Mouse (Mus musculus): ENCODE data around the gene Cacna2d2. TPM values are rescaled to one million over a fixed set of nuclear protein-coding genes. Genes with fewer than 3 reads are reported as not detected.

The Cacna2d2 gene
- polyA plus RNA-seq, 1 experiment: 0.48 TPM

DNA sequence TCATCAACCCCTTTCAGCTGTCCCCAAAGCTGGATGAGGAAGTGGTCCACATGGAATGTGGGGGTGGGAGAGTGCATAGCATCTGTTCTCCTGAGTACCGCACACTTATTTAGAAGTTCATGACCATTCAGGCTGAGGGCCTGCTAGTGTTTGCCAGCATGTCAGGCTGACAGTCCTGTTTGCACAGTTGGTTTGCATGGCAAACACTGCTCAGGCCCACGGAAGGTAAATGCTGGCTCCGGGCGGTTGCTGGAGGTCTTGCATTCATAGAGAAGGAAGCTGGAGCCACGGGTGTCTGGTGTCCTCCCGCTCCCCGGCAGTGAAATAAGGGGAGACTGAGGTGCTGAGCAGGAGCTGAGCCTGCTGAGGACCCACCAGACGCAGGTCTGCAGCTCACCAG is 53.7 kb downstream of the Cacna2d2 start:
- no peak overlapping the region for H3K27ac ChIP-seq (ENCODE audit: insufficient read depth, low read depth, low read length)
- no peaks in the 10 kb centered on the region for H3K36me3 ChIP-seq (ENCODE audit: control insufficient read depth, insufficient read depth, low read length)
- WGBS: 71% methylated on average over 8 of the region's 8 CpGs
- no peak overlapping the region for H3K4me3 ChIP-seq (ENCODE audit: insufficient read depth, low read depth, low read length)
- H3K27me3 ChIP-seq (replicated peaks; ENCODE audit: control insufficient read depth, insufficient read depth, low read length): no peaks in the 10 kb centered on the region
- TF ChIP-seq CTCF (conservative IDR thresholded peaks at IDR 0.05; ENCODE audit: insufficient read depth, insufficient read length, low read depth, low read length) (no peak), POLR2A (IDR thresholded peaks at IDR 0.05; ENCODE audit: low read depth, low read length) (no peak)
- DNase-seq: no peak
- no peaks in the 10 kb centered on the region for H3K4me1 ChIP-seq (ENCODE audit: control insufficient read depth, insufficient read depth, low read length)

DNA sequence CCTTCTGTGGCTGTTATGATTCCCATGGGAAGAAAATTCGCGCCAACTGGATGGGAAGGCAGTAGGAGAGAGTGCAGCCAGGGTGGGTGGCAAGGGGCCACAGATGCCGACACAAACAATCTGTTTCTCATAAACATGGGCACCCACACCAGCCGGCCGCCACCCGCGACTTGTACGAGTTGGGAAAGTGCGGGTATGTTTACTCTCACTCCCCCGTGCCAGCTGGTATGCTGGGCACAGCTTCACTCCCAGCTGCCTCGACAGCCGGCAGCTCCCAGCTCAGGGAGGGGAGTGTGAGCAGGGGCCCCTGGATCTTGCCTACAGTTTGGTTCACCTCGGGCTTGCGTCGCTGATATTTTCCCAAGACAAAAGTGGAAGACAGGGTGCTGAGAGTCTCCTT is 57.3 kb downstream of the Cacna2d2 start:
- Histone ChIP-seq H3K4me3 (ENCODE audit: insufficient read depth, low read depth, low read length) (no peak overlapping the region), H3K27me3 (replicated peaks; ENCODE audit: control insufficient read depth, insufficient read depth, low read length) (no peaks in the 10 kb centered on the region), H3K36me3 (ENCODE audit: control insufficient read depth, insufficient read depth, low read length) (no peaks in the 10 kb centered on the region), H3K27ac (ENCODE audit: insufficient read depth, low read depth, low read length) (no peak overlapping the region), H3K4me1 (ENCODE audit: control insufficient read depth, insufficient read depth, low read length) (no peaks in the 10 kb centered on the region)
- 49% methylated on average over 15 of the region's 15 CpGs for WGBS
- DNase-seq: no peak
- TF ChIP-seq POLR2A (IDR thresholded peaks at IDR 0.05; ENCODE audit: low read depth, low read length) (no peak), CTCF (conservative IDR thresholded peaks at IDR 0.05; ENCODE audit: insufficient read depth, insufficient read length, low read depth, low read length) (no peak)

DNA sequence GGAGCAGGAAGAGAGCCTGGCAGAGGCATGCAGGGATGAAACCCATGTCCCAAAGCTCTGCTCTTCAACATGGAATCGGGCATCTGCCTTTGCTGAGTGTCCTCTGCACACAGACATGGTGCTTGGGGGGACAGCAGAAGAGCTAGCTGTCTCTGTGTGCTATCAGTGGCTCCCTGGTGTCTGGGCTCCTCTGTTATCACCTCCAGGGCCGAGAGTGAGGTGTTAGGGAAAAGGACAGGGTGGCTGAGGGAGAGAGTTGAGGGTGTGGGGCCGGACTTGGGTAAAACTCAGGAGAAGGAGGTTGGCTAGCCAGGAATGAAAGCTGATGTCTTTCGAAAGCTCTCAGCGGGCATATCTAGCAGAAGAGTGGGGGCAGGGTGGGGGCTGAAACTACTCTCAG is 63.5 kb downstream of the Cacna2d2 start:
- Histone ChIP-seq H3K4me3 (ENCODE audit: insufficient read depth, low read depth, low read length) (no peak overlapping the region), H3K27me3 (replicated peaks; ENCODE audit: control insufficient read depth, insufficient read depth, low read length) (no peaks in the 10 kb centered on the region), H3K4me1 (ENCODE audit: control insufficient read depth, insufficient read depth, low read length) (no peaks in the 10 kb centered on the region), H3K27ac (ENCODE audit: insufficient read depth, low read depth, low read length) (no peak overlapping the region), H3K36me3 (ENCODE audit: control insufficient read depth, insufficient read depth, low read length) (no peaks in the 10 kb centered on the region)
- no peak for DNase-seq
- TF ChIP-seq POLR2A (IDR thresholded peaks at IDR 0.05; ENCODE audit: low read depth, low read length) (no peak), CTCF (conservative IDR thresholded peaks at IDR 0.05; ENCODE audit: insufficient read depth, insufficient read length, low read depth, low read length) (no peak)
- 82% methylated on average over 5 of the region's 5 CpGs for WGBS

DNA sequence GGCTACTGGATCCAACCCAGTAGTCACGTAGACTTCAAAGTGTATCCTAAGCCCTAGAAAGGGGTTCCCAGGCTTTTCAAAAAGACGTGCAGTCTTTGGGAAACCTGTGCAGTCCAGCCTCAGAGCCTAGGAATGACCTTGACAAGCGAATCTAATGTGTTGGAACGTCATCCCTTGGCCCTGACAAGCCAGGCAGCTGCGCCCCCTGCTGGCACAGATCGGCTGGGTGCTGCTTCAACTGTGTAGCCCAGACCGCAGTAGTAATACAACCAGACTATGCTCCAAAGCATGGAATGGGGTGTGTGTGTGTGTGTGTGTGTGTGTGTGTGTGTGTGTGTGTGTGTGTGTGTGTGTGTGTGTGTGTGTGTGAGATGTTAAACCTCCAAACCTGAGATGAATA is 64.1 kb downstream of the Cacna2d2 start:
- Histone ChIP-seq H3K27ac (ENCODE audit: insufficient read depth, low read depth, low read length) (no peak overlapping the region), H3K4me3 (ENCODE audit: insufficient read depth, low read depth, low read length) (no peak overlapping the region), H3K27me3 (replicated peaks; ENCODE audit: control insufficient read depth, insufficient read depth, low read length) (no peaks in the 10 kb centered on the region), H3K36me3 (ENCODE audit: control insufficient read depth, insufficient read depth, low read length) (no peaks in the 10 kb centered on the region), H3K4me1 (ENCODE audit: control insufficient read depth, insufficient read depth, low read length) (no peaks in the 10 kb centered on the region)
- peak; percentile 80 for DNase-seq
- WGBS: 18% methylated on average over 7 of the region's 7 CpGs
- peak; percentile 84 for TF ChIP-seq CTCF (conservative IDR thresholded peaks at IDR 0.05; ENCODE audit: insufficient read depth, insufficient read length, low read depth, low read length)
- no peak for TF ChIP-seq POLR2A (IDR thresholded peaks at IDR 0.05; ENCODE audit: low read depth, low read length)

DNA sequence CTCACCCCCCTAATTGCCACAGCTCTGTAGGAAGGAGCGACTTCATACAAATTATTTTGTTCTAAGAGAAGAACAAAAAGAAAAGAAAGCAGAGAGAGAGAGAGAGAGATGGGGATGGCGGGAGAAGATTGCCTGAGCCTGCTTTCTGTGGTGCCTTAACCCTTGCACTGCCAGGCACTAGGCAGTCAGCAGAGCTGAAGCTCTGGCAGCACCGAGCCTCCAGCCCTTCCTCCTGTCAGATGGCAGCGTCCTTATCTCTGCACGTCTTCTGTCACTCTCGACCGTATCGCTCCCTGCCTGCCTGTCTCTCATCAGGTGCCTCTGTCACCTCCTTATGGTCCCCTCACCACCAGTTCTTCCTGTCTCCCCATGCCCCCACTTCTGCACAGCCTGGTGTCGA is 64.7 kb downstream of the Cacna2d2 start:
- TF ChIP-seq POLR2A (IDR thresholded peaks at IDR 0.05; ENCODE audit: low read depth, low read length) (no peak), CTCF (conservative IDR thresholded peaks at IDR 0.05; ENCODE audit: insufficient read depth, insufficient read length, low read depth, low read length) (no peak)
- no peaks in the 10 kb centered on the region for H3K27me3 ChIP-seq (replicated peaks; ENCODE audit: control insufficient read depth, insufficient read depth, low read length)
- H3K27ac ChIP-seq (ENCODE audit: insufficient read depth, low read depth, low read length): no peak overlapping the region
- H3K4me3 ChIP-seq (ENCODE audit: insufficient read depth, low read depth, low read length): no peak overlapping the region
- no peak for DNase-seq
- H3K36me3 ChIP-seq (ENCODE audit: control insufficient read depth, insufficient read depth, low read length): no peaks in the 10 kb centered on the region
- no peaks in the 10 kb centered on the region for H3K4me1 ChIP-seq (ENCODE audit: control insufficient read depth, insufficient read depth, low read length)
- WGBS: 59% methylated on average over 9 of the region's 9 CpGs

DNA sequence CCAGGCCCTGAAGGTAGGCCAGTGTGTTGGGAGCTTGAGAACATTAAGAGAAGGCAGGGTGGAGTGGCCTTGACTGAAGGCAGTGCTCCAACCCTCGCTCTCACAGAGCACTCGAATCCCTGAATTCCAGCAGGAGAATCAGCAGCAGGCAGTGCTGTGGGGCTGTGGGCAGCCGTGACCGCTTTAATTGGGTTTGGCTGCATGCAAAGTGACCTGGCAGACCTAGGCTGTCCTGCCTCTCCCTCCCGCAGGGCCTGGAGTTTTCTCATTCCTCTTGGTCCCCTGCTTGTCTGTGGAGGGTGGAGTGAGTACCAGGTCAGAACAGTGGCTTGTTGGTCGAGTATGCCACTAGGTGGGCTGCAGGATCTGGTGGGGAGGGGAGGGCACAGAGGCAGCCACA is 66.2 kb downstream of the Cacna2d2 start:
- Histone ChIP-seq H3K27ac (ENCODE audit: insufficient read depth, low read depth, low read length) (no peak overlapping the region), H3K4me1 (ENCODE audit: control insufficient read depth, insufficient read depth, low read length) (no peaks in the 10 kb centered on the region), H3K36me3 (ENCODE audit: control insufficient read depth, insufficient read depth, low read length) (no peaks in the 10 kb centered on the region), H3K27me3 (replicated peaks; ENCODE audit: control insufficient read depth, insufficient read depth, low read length) (no peaks in the 10 kb centered on the region), H3K4me3 (ENCODE audit: insufficient read depth, low read depth, low read length) (no peak overlapping the region)
- no peak for DNase-seq
- WGBS: 37% methylated on average over 6 of the region's 6 CpGs
- TF ChIP-seq POLR2A (IDR thresholded peaks at IDR 0.05; ENCODE audit: low read depth, low read length) (no peak), CTCF (conservative IDR thresholded peaks at IDR 0.05; ENCODE audit: insufficient read depth, insufficient read length, low read depth, low read length) (no peak)

DNA sequence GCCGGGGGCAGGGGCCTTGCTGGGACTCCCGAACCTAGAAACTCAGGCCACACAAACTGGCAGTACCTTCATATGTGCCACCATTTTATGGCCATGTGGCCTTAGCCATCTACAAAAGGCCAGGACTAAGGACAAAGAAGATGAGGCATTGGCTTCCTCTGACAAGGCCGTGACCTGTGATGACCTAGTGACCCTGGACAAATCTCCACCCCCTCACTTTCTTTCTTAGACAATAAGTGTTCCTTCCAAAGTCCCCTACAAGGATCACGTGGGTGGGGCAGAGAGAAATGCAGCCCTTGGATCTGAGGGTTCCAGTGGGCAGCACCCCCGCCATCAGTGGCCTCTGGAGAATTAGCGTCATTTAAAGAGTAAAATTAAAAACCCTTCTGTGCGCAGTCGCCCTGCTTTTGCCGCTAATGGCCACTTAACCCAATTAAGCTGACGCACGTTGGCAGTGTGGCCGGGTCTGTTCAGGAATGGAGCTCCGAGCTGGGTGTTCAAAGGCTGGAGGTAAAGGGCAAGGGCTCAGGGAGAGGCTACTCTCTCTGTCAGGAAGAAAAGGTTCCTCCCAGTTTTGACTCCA is 69.9 kb downstream of the Cacna2d2 start:
- no peak for TF ChIP-seq POLR2A (IDR thresholded peaks at IDR 0.05; ENCODE audit: low read depth, low read length)
- no peak for TF ChIP-seq CTCF (conservative IDR thresholded peaks at IDR 0.05; ENCODE audit: insufficient read depth, insufficient read length, low read depth, low read length)
- H3K4me1 ChIP-seq (ENCODE audit: control insufficient read depth, insufficient read depth, low read length): peaks cover 6% of the 10 kb centered on the region
- no peak for DNase-seq
- WGBS: 80% methylated on average over 13 of the region's 13 CpGs
- no peak overlapping the region for H3K4me3 ChIP-seq (ENCODE audit: insufficient read depth, low read depth, low read length)
- H3K27ac ChIP-seq (ENCODE audit: insufficient read depth, low read depth, low read length): no peak overlapping the region
- H3K27me3 ChIP-seq (replicated peaks; ENCODE audit: control insufficient read depth, insufficient read depth, low read length): no peaks in the 10 kb centered on the region
- H3K36me3 ChIP-seq (ENCODE audit: control insufficient read depth, insufficient read depth, low read length): no peaks in the 10 kb centered on the region

Measured in kidney, adult 2 months (tissue).